Mouse (Mus musculus) retina, adult 2 months (tissue): ENCODE data around the gene Vps4a.
A peak's percentile ranks its signal among the peaks of the same experiment; 100 is the strongest.

Source experiments
- DNase-seq: peaks from one replicate; pipeline ENCODE4 v3.0.0-alpha.2; 2012; ENCODE audit warnings: low read depth, low spot score

Gene Vps4a

GRCm38 (mm10) chr8:107048061-107048941 is 17.3 kb downstream of the Vps4a start, which contains the start of gene Pdf:
Pdf (minus strand) TSS chr8:107048614.
- peak; percentile 48 for DNase-seq

GRCm38 (mm10) chr8:107049480-107049879 is 18.5 kb downstream of the Vps4a start:
- DNase-seq, result no peak

GRCm38 (mm10) chr8:107052046-107052445 is 21.0 kb downstream of the Vps4a start:
- DNase-seq, result no peak

GRCm38 (mm10) chr8:107056076-107056972 is 25.3 kb downstream of the Vps4a start, which contains the start of the genes Cog8 and Nip7:
Cog8 (minus strand) TSS chr8:107056689.
Nip7 (plus strand) TSS chr8:107056877.
- peak; percentile 96 for DNase-seq

GRCm38 (mm10) chr8:107056973-107057369 is 25.9 kb downstream of the Vps4a start:
- DNase-seq, result no peak

GRCm38 (mm10) chr8:107062613-107063012 is 31.6 kb downstream of the Vps4a start:
- DNase-seq, result no peak

GRCm38 (mm10) chr8:107065511-107066496 is 34.8 kb downstream of the Vps4a start, which contains the start of gene Tmed6:
Tmed6 (minus strand) TSS chr8:107065644.
- no peak for DNase-seq

- no peak for DNase-seq
Observed at GRCm38 (mm10) chr8:107073706-107074105, 42.7 kb downstream of the Vps4a start.

- no peak for DNase-seq
Observed at GRCm38 (mm10) chr8:107074128-107074527, 43.1 kb downstream of the Vps4a start.

GRCm38 (mm10) chr8:107076239-107076888 is 45.3 kb downstream of the Vps4a start:
- DNase-seq, result no peak

- no peak for DNase-seq
Observed at GRCm38 (mm10) chr8:107085358-107085757, 54.3 kb downstream of the Vps4a start.

- no peak for DNase-seq
Observed at GRCm38 (mm10) chr8:107086018-107086417, 55.0 kb downstream of the Vps4a start.

GRCm38 (mm10) chr8:107088526-107089063 is 57.6 kb downstream of the Vps4a start:
- no peak for DNase-seq

- no peak for DNase-seq
Observed at GRCm38 (mm10) chr8:107090531-107090930, 59.5 kb downstream of the Vps4a start.
